Mouse (Mus musculus) forebrain, embryonic 16.5 days (tissue): ENCODE measurements at regions not wholly inside any gene's neighbourhood (a gene's known extent, or its start where the extent isn't known, plus 50 kb on each side); places are given as distances from the start of the nearest gene placed in this dataset.

Experiments
- ATAC-seq: fragments of 200-750 bp; cut with Nextera tagmentation; 2 replicates; pipeline ENCODE4 v1.8.0; 2017; ENCODE audit warnings: mild to moderate bottlenecking, moderate library complexity
- H3K27ac ChIP-seq: fragments of 300-500 bp; sonication (generic); 2 replicates; pipeline ENCODE4 v1.5.1; 2014; ENCODE audit warnings: low read length, control low read depth
- H3K27me3 ChIP-seq: fragments of 300-500 bp; sonication (generic); replicated peaks from 2 replicates; pipeline ENCODE4 v1.6.1; 2014; ENCODE audit warnings: low read length; ENCODE audit not compliant: control insufficient read depth, insufficient read depth
- H3K36me3 ChIP-seq: fragments of 300-500 bp; sonication (generic); 2 replicates; pipeline ENCODE4 v1.6.1; 2014; ENCODE audit not compliant: control insufficient read depth, insufficient read depth
- H3K4me1 ChIP-seq: fragments of 300-500 bp; sonication (generic); replicated peaks from 2 replicates; pipeline ENCODE4 v1.6.1; 2014; ENCODE audit warnings: low read length; ENCODE audit not compliant: control insufficient read depth, insufficient read depth
- H3K4me2 ChIP-seq: fragments of 300-500 bp; sonication (generic); 2 replicates; pipeline ENCODE4 v1.6.1; 2014; ENCODE audit warnings: mild to moderate bottlenecking, low read length, control low read depth
- H3K4me3 ChIP-seq: fragments of 300-500 bp; sonication (generic); replicated peaks from 2 replicates; pipeline ENCODE4 v1.5.1; 2014; ENCODE audit warnings: mild to moderate bottlenecking, low read length, control low read depth
- H3K9ac ChIP-seq: fragments of 300-500 bp; sonication (generic); replicated peaks from 2 replicates; pipeline ENCODE4 v1.6.1; 2014; ENCODE audit warnings: low read depth, low read length, control low read depth
- H3K9me3 ChIP-seq: fragments of 300-500 bp; sonication (generic); 2 replicates; pipeline ENCODE4 v1.6.1; 2016; ENCODE audit warnings: low read length; ENCODE audit not compliant: control insufficient read depth
- WGBS: fragments of 180-500 bp; shearing (Covaris S2); extraction: QIAGEN DNeasy Blood & Tissue Kit; methylation state at CpG from one replicate; pipeline ENCODE4 v1.1.7; 2014; 5-methylcytosine and 5-hydroxymethylcytosine counted together

GRCm38 (mm10) chr14:98891252-98891947, 102.7 kb downstream of the Rpl36a-ps1 start:
- H3K4me1 ChIP-seq: no peaks in the 10 kb centered on the region; the same call in 1 of the 2 replicates
- peak; percentile 63 for ATAC-seq
- no peak overlapping the region for H3K4me2 ChIP-seq
- H3K4me3 ChIP-seq: no peak overlapping the region
- H3K27ac ChIP-seq: no peak overlapping the region
- no peaks in the 10 kb centered on the region for H3K36me3 ChIP-seq
- H3K27me3 ChIP-seq: peaks cover 3% of the 10 kb centered on the region; the same call in 1 of the 2 replicates
- no peaks in the 10 kb centered on the region for H3K9me3 ChIP-seq
- 41% methylated on average over 5 of the region's 5 CpGs for WGBS
- H3K9ac ChIP-seq: no peak overlapping the region

- 62% methylated on average over 2 of the region's 2 CpGs for WGBS
- Histone ChIP-seq H3K36me3 (no peaks in the 10 kb centered on the region), H3K9me3 (no peaks in the 10 kb centered on the region), H3K4me3 (no peak overlapping the region), H3K4me1 (no peaks in the 10 kb centered on the region; the same call in 1 of the 2 replicates), H3K9ac (no peak overlapping the region), H3K27me3 (no peaks in the 10 kb centered on the region), H3K4me2 (no peak overlapping the region), H3K27ac (no peak overlapping the region)
- ATAC-seq: no peak
These were observed 106.5 kb downstream of the Rpl36a-ps1 start for GRCm38 (mm10) chr14:98887588-98887987.

- no peak overlapping the region for H3K4me2 ChIP-seq
- H3K9me3 ChIP-seq: no peaks in the 10 kb centered on the region
- ATAC-seq: no peak
- H3K27ac ChIP-seq: no peak overlapping the region
- H3K36me3 ChIP-seq: no peaks in the 10 kb centered on the region
- H3K4me1 ChIP-seq: no peaks in the 10 kb centered on the region; the same call in 1 of the 2 replicates
- no peak overlapping the region for H3K4me3 ChIP-seq
- no peaks in the 10 kb centered on the region for H3K27me3 ChIP-seq
- WGBS: 7% methylated on average over 1 of the region's 1 CpGs
- H3K9ac ChIP-seq: no peak overlapping the region
These were observed 107.1 kb downstream of the Rpl36a-ps1 start for GRCm38 (mm10) chr14:98886982-98887381.

GRCm38 (mm10) chr14:98882586-98882985, 111.5 kb downstream of the Rpl36a-ps1 start:
- Histone ChIP-seq H3K36me3 (no peaks in the 10 kb centered on the region), H3K27ac (no peak overlapping the region), H3K4me1 (no peaks in the 10 kb centered on the region), H3K9me3 (no peaks in the 10 kb centered on the region), H3K4me2 (no peak overlapping the region), H3K9ac (no peak overlapping the region), H3K27me3 (no peaks in the 10 kb centered on the region), H3K4me3 (no peak overlapping the region)
- 69% methylated on average over 10 of the region's 10 CpGs for WGBS
- no peak for ATAC-seq

- WGBS: 68% methylated on average over 3 of the region's 3 CpGs
- Histone ChIP-seq H3K36me3 (no peaks in the 10 kb centered on the region), H3K9ac (no peak overlapping the region), H3K27ac (no peak overlapping the region), H3K4me1 (no peaks in the 10 kb centered on the region), H3K4me2 (no peak overlapping the region), H3K4me3 (no peak overlapping the region), H3K9me3 (no peaks in the 10 kb centered on the region), H3K27me3 (no peaks in the 10 kb centered on the region)
- no peak for ATAC-seq
These were observed 116.2 kb downstream of the Rpl36a-ps1 start for GRCm38 (mm10) chr14:98877956-98878355.

- 0 out of 2 replicates have a peak, but pooled peaks cover 3% of the 10 kb centered on the region for H3K27me3 ChIP-seq
- H3K9ac ChIP-seq: no peak overlapping the region
- no peaks in the 10 kb centered on the region for H3K4me1 ChIP-seq
- H3K4me3 ChIP-seq: no peak overlapping the region
- 84% methylated on average over 9 of the region's 9 CpGs for WGBS
- H3K36me3 ChIP-seq: no peaks in the 10 kb centered on the region
- no peak overlapping the region for H3K4me2 ChIP-seq
- H3K27ac ChIP-seq: no peak overlapping the region
- ATAC-seq: no peak
- no peaks in the 10 kb centered on the region for H3K9me3 ChIP-seq
These were observed 120.7 kb downstream of the Rpl36a-ps1 start for GRCm38 (mm10) chr14:98873446-98873845.

- no peaks in the 10 kb centered on the region for H3K9me3 ChIP-seq
- no peak overlapping the region for H3K27ac ChIP-seq
- ATAC-seq: no peak
- no peak overlapping the region for H3K4me3 ChIP-seq
- 83% methylated on average over 6 of the region's 6 CpGs for WGBS
- no peaks in the 10 kb centered on the region for H3K36me3 ChIP-seq
- H3K27me3 ChIP-seq: 0 out of 2 replicates have a peak, but pooled peaks cover 3% of the 10 kb centered on the region
- H3K4me2 ChIP-seq: no peak overlapping the region
- no peaks in the 10 kb centered on the region for H3K4me1 ChIP-seq
- H3K9ac ChIP-seq: no peak overlapping the region
These were observed 124.2 kb downstream of the Rpl36a-ps1 start for GRCm38 (mm10) chr14:98869888-98870287.

GRCm38 (mm10) chr14:98866880-98867279, 127.2 kb downstream of the Rpl36a-ps1 start:
- H3K9ac ChIP-seq: no peak overlapping the region
- no peaks in the 10 kb centered on the region for H3K9me3 ChIP-seq
- no peak overlapping the region for H3K4me3 ChIP-seq
- H3K4me1 ChIP-seq: no peaks in the 10 kb centered on the region
- H3K27me3 ChIP-seq: 0 out of 2 replicates have a peak, but pooled peaks cover 3% of the 10 kb centered on the region
- no peak overlapping the region for H3K27ac ChIP-seq
- no peak for ATAC-seq
- H3K36me3 ChIP-seq: no peaks in the 10 kb centered on the region
- no peak overlapping the region for H3K4me2 ChIP-seq

GRCm38 (mm10) chr14:98864001-98864400, 130.1 kb downstream of the Rpl36a-ps1 start:
- H3K27ac ChIP-seq: no peak overlapping the region
- no peak overlapping the region for H3K4me2 ChIP-seq
- H3K9ac ChIP-seq: no peak overlapping the region
- H3K36me3 ChIP-seq: no peaks in the 10 kb centered on the region
- no peaks in the 10 kb centered on the region for H3K4me1 ChIP-seq
- no peaks in the 10 kb centered on the region for H3K9me3 ChIP-seq
- WGBS: 86% methylated on average over 6 of the region's 6 CpGs
- no peaks in the 10 kb centered on the region for H3K27me3 ChIP-seq
- no peak for ATAC-seq
- H3K4me3 ChIP-seq: no peak overlapping the region

GRCm38 (mm10) chr14:98863598-98863997, 130.5 kb downstream of the Rpl36a-ps1 start:
- 78% methylated on average over 11 of the region's 11 CpGs for WGBS
- Histone ChIP-seq H3K4me1 (no peaks in the 10 kb centered on the region), H3K4me2 (no peak overlapping the region), H3K4me3 (no peak overlapping the region), H3K27me3 (no peaks in the 10 kb centered on the region), H3K36me3 (no peaks in the 10 kb centered on the region), H3K27ac (no peak overlapping the region), H3K9ac (no peak overlapping the region), H3K9me3 (no peaks in the 10 kb centered on the region)
- ATAC-seq: no peak
